Mouse (Mus musculus) cerebral cortex, adult 2 months (tissue): Measurements from ENCODE around the gene Zfp735.

Experiments
- WGBS: fragments of 180-500 bp; shearing (Covaris S2); methylation state at CpG from one replicate; pipeline ENCODE4 v1.1.7; 2018; 5-methylcytosine and 5-hydroxymethylcytosine counted together

Gene Zfp735

DNA sequence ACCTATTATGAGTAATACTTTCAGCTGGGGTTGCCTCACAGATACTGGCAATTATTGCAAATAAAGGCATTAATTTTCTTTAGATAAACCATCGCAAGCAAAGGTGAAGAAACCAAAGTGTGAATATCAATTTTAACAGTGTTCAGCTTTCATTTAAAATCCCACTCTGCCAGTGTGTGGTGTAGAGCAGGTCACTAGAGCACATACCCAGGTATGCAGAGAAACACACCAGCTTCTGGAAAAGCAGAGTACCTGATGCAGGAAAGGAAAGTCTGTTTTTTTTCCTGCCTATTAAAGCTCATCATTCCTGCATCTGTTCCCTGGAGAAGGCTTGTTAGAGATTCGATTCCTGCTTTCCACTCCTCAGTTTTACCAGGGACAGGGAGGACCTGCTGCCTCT is at the start of gene Zfp735:
TSS of gene Zfp735 (plus strand) at position 301 of the 400 bp plus-strand sequence.
- 72% methylated on average over 2 of the region's 2 CpGs for WGBS
